13 mouse cellular contexts compared by ENCODE assay signal in the genomic region with DNA sequence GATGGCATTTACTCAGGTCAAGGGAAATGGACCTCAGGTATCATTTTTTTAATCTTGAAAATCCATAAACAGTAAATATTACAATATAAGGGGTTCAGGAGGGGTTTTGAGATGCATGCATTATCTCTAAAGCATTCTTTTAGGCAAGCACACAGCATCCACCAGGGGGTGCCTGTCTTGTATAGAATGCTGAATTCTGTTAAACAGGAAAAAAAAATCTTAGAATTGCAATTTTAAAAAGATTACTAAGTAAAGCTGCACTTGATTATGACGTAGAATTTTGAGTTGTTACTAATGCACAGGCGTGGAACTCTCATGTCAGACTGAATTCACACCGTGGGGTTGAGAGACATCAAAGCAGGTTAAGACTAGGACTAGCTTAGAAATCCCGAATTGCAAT.
DNase-seq lines count a peak whose midpoint lies in the region; ATAC-seq and TF ChIP-seq lines count a peak whose summit lies in the region.
"Had no signal": no experiment of that assay in that cellular context is flagged by ENCODE, and none has a peak within 500 bp of the region (broad histone marks: within the 10 kb centered on the region; RNA-seq: fewer than 3 reads in every experiment).

No protein-coding gene starts in this region.

- 63% methylated on average over 4 of the region's 4 CpGs for WGBS in kidney, postnatal 0 days
- WGBS in embryonic facial prominence, embryonic 14.5 days = 40% methylated on average over 4 of the region's 4 CpGs
- WGBS in intestine, embryonic 16.5 days = 55% methylated on average over 4 of the region's 4 CpGs

- no peak overlapping the region for H3K9ac ChIP-seq in kidney, postnatal 0 days (ENCODE audit: low read depth, low read length)
- no peak overlapping the region for H3K9ac ChIP-seq in MEL (ENCODE audit: control insufficient read depth, low read depth, low read length, poor library complexity, severe bottlenecking)
- no peak overlapping the region for H3K9ac ChIP-seq in embryonic facial prominence, embryonic 14.5 days (ENCODE audit: low read depth, low read length)
- no peak overlapping the region for H3K9ac ChIP-seq in intestine, embryonic 16.5 days (ENCODE audit: low read depth, low read length)
- H3K9ac ChIP-seq: hindbrain, embryonic 15.5 days; liver, embryonic 12.5 days had no signal

- no peak for TF ChIP-seq POLR2A in MEL (IDR thresholded peaks at IDR 0.05; ENCODE audit: control insufficient read depth in 1 of 2, insufficient read depth in 1 of 2, low read depth in 1 of 2, low read length in 2 of 2, poor library complexity in 1 of 2)

- no peaks in the 10 kb centered on the region for H3K79me2 ChIP-seq in MEL (ENCODE audit: control insufficient read depth, insufficient read depth, low read length, poor library complexity)

- no peaks in the 10 kb centered on the region for H3K9me3 ChIP-seq in kidney, postnatal 0 days (replicated peaks; ENCODE audit: low read length)
- H3K9me3 ChIP-seq in MEL (replicated peaks; ENCODE audit: insufficient read depth, low read length) = no peaks in the 10 kb centered on the region
- no peaks in the 10 kb centered on the region for H3K9me3 ChIP-seq in embryonic facial prominence, embryonic 14.5 days (ENCODE audit: control insufficient read depth, low read length)
- H3K9me3 ChIP-seq in intestine, embryonic 16.5 days (ENCODE audit: control insufficient read depth, low read length) = no peaks in the 10 kb centered on the region
- H3K9me3 ChIP-seq: hindbrain, embryonic 15.5 days; liver, embryonic 12.5 days had no signal

- no peak for TF ChIP-seq RAD21 in MEL (IDR thresholded peaks at IDR 0.05; ENCODE audit: low read depth, low read length)

- H3K36me3 ChIP-seq in kidney, postnatal 0 days (ENCODE audit: insufficient read depth, low read length) = no peaks in the 10 kb centered on the region
- no peaks in the 10 kb centered on the region for H3K36me3 ChIP-seq in MEL (ENCODE audit: control insufficient read depth in 1 of 2, insufficient read depth in 2 of 2, low read length in 2 of 2)
- no peaks in the 10 kb centered on the region for H3K36me3 ChIP-seq in embryonic facial prominence, embryonic 14.5 days (ENCODE audit: control insufficient read depth, insufficient read depth, low read length)
- no peaks in the 10 kb centered on the region for H3K36me3 ChIP-seq in intestine, embryonic 16.5 days (ENCODE audit: control insufficient read depth, insufficient read depth, low read length)
- H3K36me3 ChIP-seq: hindbrain, embryonic 15.5 days; liver, embryonic 12.5 days had no signal

- TF ChIP-seq CTCF in kidney, postnatal 0 days (IDR thresholded peaks at IDR 0.05; ENCODE audit: low read depth) = peak; percentile 49; the same call in 1 of the 2 replicates
- TF ChIP-seq CTCF in MEL (IDR thresholded peaks at IDR 0.05 in 2 of 3, conservative IDR thresholded peaks at IDR 0.05 in 1 of 3; ENCODE audit: control insufficient read depth in 1 of 3, insufficient read depth in 1 of 3, low read depth in 2 of 3, low read length in 3 of 3, poor library complexity in 1 of 3, severe bottlenecking in 1 of 3) = peak in 1 of 3 experiments; percentile 5; a peak in 1 of 6 replicates

- no peak overlapping the region for H3K27ac ChIP-seq in kidney, postnatal 0 days
- no peak overlapping the region for H3K27ac ChIP-seq in MEL (ENCODE audit: control insufficient read depth, low read depth, low read length)
- H3K27ac ChIP-seq in embryonic facial prominence, embryonic 14.5 days (replicated peaks; ENCODE audit: low read depth, low read length) = no peak overlapping the region
- no peak overlapping the region for H3K27ac ChIP-seq in intestine, embryonic 16.5 days (ENCODE audit: low read length)
- H3K27ac ChIP-seq: gastrocnemius, adult 2 months; hindbrain, embryonic 15.5 days; liver, embryonic 12.5 days had no signal

- TF ChIP-seq EP300 in MEL (IDR thresholded peaks at IDR 0.05; ENCODE audit: low read depth in 1 of 2, low read length in 2 of 2) = no peak

- H3K4me3 ChIP-seq in kidney, postnatal 0 days (replicated peaks; ENCODE audit: low read depth, low read length) = no peak overlapping the region
- no peak overlapping the region for H3K4me3 ChIP-seq in MEL (ENCODE audit: control insufficient read depth in 1 of 2, insufficient read depth in 1 of 2, low read depth in 2 of 2, low read length in 2 of 2)
- no peak overlapping the region for H3K4me3 ChIP-seq in embryonic facial prominence, embryonic 14.5 days (ENCODE audit: low read depth, low read length)
- H3K4me3 ChIP-seq in intestine, embryonic 16.5 days (ENCODE audit: low read length) = no peak overlapping the region
- H3K4me3 ChIP-seq: gastrocnemius, adult 2 months; hindbrain, embryonic 15.5 days; liver, embryonic 12.5 days had no signal

- H3K4me2 ChIP-seq in kidney, postnatal 0 days (ENCODE audit: low read length) = no peak overlapping the region
- H3K4me2 ChIP-seq in embryonic facial prominence, embryonic 14.5 days (ENCODE audit: low read depth, low read length) = peak overlapping the region; percentile 35; the same call in 1 of the 2 replicates
- H3K4me2 ChIP-seq in intestine, embryonic 16.5 days (ENCODE audit: low read depth, low read length) = no peak overlapping the region
- H3K4me2 ChIP-seq: hindbrain, embryonic 15.5 days; liver, embryonic 12.5 days had no signal

- DNase-seq in kidney, postnatal 0 days (ENCODE audit: low spot score) = peak; percentile 15
- DNase-seq in kidney, adult 9 months = no peak
- DNase-seq in MEL (ENCODE audit: low read depth, low spot score) = no peak
- DNase-seq in embryonic facial prominence, embryonic 14.5 days (ENCODE audit: low spot score) = peak; percentile 56
- DNase-seq in mesoderm, embryonic 11.5 days (ENCODE audit: low read depth, low spot score) = peak; percentile 4
- DNase-seq in thymus, postnatal 25 days = no peak
- no peak for DNase-seq in urinary bladder, adult 18-20 months (ENCODE audit: low spot score in 2 of 2)
- DNase-seq: cerebellum, adult 9-10 months; gastrocnemius, adult 2 months had no signal

- ATAC-seq in kidney, postnatal 0 days (replicated peaks; ENCODE audit: low FRiP score, low read depth) = no peak
- ATAC-seq in embryonic facial prominence, embryonic 14.5 days (ENCODE audit: low read depth) = no peak
- ATAC-seq in intestine, embryonic 16.5 days = no peak
- ATAC-seq: liver, embryonic 12.5 days; Patski had no signal

- H3K4me1 ChIP-seq in kidney, postnatal 0 days (replicated peaks; ENCODE audit: insufficient read depth, low read length) = no peaks in the 10 kb centered on the region
- no peaks in the 10 kb centered on the region for H3K4me1 ChIP-seq in MEL (ENCODE audit: control insufficient read depth in 1 of 2, insufficient read depth in 2 of 2, low read length in 2 of 2)
- H3K4me1 ChIP-seq in embryonic facial prominence, embryonic 14.5 days (ENCODE audit: control insufficient read depth, insufficient read depth, low read length) = no peaks in the 10 kb centered on the region
- H3K4me1 ChIP-seq in intestine, embryonic 16.5 days (ENCODE audit: control insufficient read depth, insufficient read depth, low read length) = no peaks in the 10 kb centered on the region
- H3K4me1 ChIP-seq: hindbrain, embryonic 15.5 days; liver, embryonic 12.5 days had no signal

- H3K27me3 ChIP-seq in kidney, postnatal 0 days (ENCODE audit: insufficient read depth, low read length) = no peaks in the 10 kb centered on the region
- H3K27me3 ChIP-seq in MEL (ENCODE audit: control insufficient read depth in 1 of 2, insufficient read depth in 2 of 2, low read length in 2 of 2) = no peaks in the 10 kb centered on the region
- H3K27me3 ChIP-seq in embryonic facial prominence, embryonic 14.5 days (replicated peaks; ENCODE audit: control insufficient read depth, insufficient read depth, low read length) = no peaks in the 10 kb centered on the region
- H3K27me3 ChIP-seq in intestine, embryonic 16.5 days (replicated peaks; ENCODE audit: control insufficient read depth, insufficient read depth, low read length) = no peaks in the 10 kb centered on the region
- H3K27me3 ChIP-seq: hindbrain, embryonic 15.5 days; liver, embryonic 12.5 days; Patski had no signal

TF ChIP-seq in MEL, 35 proteins besides CTCF, POLR2A, EP300 and RAD21:
- peak; percentile 28 for TF ChIP-seq SMC3 (IDR thresholded peaks at IDR 0.05; ENCODE audit: low read depth, low read length)
- no peak for TF ChIP-seq BHLHE40 (IDR thresholded peaks at IDR 0.05; ENCODE audit: borderline replicate concordance, low read depth, low read length)
- no peak for TF ChIP-seq ETS1 (IDR thresholded peaks at IDR 0.05; ENCODE audit: low read depth, low read length)

Comparison
In these comparisons a context has a peak if more than half of its experiments do, and no peak if none do; other contexts are left out.
1. DNase-seq: peak in kidney, postnatal 0 days (single experiment), embryonic facial prominence, embryonic 14.5 days (single experiment) and mesoderm, embryonic 11.5 days (single experiment); none in kidney, adult 9 months (single experiment), MEL (single experiment), thymus, postnatal 25 days (single experiment) and urinary bladder, adult 18-20 months (0 of 2).